Mouse (Mus musculus): Measurements from ENCODE around the gene 1700008O03Rik. TPM values are rescaled to one million over a fixed set of nuclear protein-coding genes. Genes with fewer than 3 reads are reported as not detected.

Gene 1700008O03Rik
- polyA plus RNA-seq, 1 experiment from 2014 or later = 3.6 TPM

DNA sequence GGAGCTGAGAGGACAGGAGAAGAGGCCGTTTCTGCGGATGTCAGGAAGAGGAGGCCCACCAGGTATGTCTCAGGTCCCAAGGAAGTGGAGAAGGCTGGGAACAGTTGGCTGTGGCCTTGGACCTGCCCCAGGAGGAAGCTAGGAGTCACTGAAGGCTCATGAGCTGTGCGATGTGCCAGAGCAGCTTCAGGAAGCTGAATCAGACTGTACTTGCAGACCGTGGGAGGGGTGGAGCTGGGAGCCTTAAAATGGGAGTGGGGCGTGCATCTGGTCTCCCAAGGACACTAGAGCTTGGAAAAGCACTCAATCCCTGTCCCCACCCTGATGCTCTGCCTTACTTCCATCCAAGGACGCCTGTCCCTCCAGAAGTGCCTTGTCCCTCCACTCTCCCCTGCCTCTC lies 59.0 kb downstream of the 1700008O03Rik start:
- Histone ChIP-seq H3K4me1 (ENCODE audit: control insufficient read depth, insufficient read depth, low read length) (no peaks in the 10 kb centered on the region), H3K4me2 (ENCODE audit: low read length) (no peak overlapping the region), H3K27ac (ENCODE audit: low read length) (no peak overlapping the region), H3K36me3 (ENCODE audit: control insufficient read depth, insufficient read depth, low read length) (peaks cover 37% of the 10 kb centered on the region), H3K9ac (ENCODE audit: low read depth, low read length) (no peak overlapping the region), H3K9me3 (replicated peaks; ENCODE audit: control insufficient read depth, low read length, poor library complexity, severe bottlenecking) (no peaks in the 10 kb centered on the region), H3K4me3 (ENCODE audit: low read depth, low read length) (no peak overlapping the region), H3K27me3 (ENCODE audit: control insufficient read depth, insufficient read depth, low read depth, low read length) (no peaks in the 10 kb centered on the region)
- ATAC-seq = no peak
- 68% methylated on average over 6 of the region's 6 CpGs for WGBS

GRCm38 (mm10) chr7:44322290-44322689 lies 63.3 kb downstream of the 1700008O03Rik start:
- Histone ChIP-seq H3K4me3 (ENCODE audit: low read depth, low read length) (no peak overlapping the region), H3K4me2 (ENCODE audit: low read length) (no peak overlapping the region), H3K27ac (ENCODE audit: low read length) (no peak overlapping the region), H3K9ac (ENCODE audit: low read depth, low read length) (no peak overlapping the region), H3K27me3 (ENCODE audit: control insufficient read depth, insufficient read depth, low read depth, low read length) (no peaks in the 10 kb centered on the region), H3K9me3 (replicated peaks; ENCODE audit: control insufficient read depth, low read length, poor library complexity, severe bottlenecking) (no peaks in the 10 kb centered on the region), H3K4me1 (ENCODE audit: control insufficient read depth, insufficient read depth, low read length) (no peaks in the 10 kb centered on the region), H3K36me3 (ENCODE audit: control insufficient read depth, insufficient read depth, low read length) (peaks cover 38% of the 10 kb centered on the region)
- no peak for ATAC-seq
- 93% methylated on average over 1 of the region's 1 CpGs for WGBS

DNA sequence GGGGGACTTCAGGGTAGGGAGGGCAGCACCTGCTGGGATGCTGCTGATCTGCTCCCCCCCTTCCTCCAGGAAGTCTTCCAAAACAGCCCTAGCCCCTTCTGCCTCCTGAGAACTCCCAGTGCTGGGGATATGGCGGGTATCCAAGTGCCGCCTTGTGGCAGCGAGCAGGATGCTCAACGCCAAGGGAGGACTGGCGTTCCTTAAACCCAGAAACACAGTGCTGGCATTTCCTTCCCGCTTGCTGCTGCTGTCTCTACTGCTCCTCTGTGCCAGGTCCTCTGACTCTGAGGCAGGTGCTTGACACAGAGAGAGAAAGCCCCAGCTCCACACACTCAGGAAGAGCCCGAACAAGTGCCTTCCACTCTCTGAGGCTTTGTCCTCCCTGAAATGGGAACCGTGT lies 64.7 kb downstream of the 1700008O03Rik start:
- peaks cover 43% of the 10 kb centered on the region for H3K36me3 ChIP-seq (ENCODE audit: control insufficient read depth, insufficient read depth, low read length)
- H3K27ac ChIP-seq (ENCODE audit: low read length) = no peak overlapping the region
- 57% methylated on average over 8 of the region's 8 CpGs for WGBS

DNA sequence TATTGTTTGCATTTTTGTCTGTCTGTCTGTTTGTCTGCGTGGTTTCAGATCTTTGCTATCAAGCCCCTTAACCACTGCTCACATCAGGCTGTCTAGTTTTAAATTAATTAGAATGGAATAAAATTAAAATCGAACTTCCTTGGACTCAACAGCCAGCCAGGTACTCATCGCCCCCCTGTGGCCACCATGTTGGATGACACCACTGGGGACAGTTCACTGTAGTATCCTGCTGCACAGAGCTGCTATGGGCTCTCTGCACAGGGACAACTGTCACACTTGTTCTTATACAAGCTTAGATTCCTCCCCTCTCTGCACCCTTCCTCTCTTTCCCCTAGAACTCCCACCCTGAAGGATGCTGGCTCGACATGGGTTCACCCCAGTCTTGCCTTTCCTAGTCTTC lies 67.7 kb downstream of the 1700008O03Rik start:
- WGBS = 34% methylated on average over 4 of the region's 4 CpGs
- Histone ChIP-seq H3K9ac (ENCODE audit: low read depth, low read length) (no peak overlapping the region), H3K4me1 (ENCODE audit: control insufficient read depth, insufficient read depth, low read length) (no peaks in the 10 kb centered on the region), H3K27me3 (ENCODE audit: control insufficient read depth, insufficient read depth, low read depth, low read length) (no peaks in the 10 kb centered on the region), H3K36me3 (ENCODE audit: control insufficient read depth, insufficient read depth, low read length) (peaks cover 49% of the 10 kb centered on the region), H3K27ac (ENCODE audit: low read length) (no peak overlapping the region), H3K9me3 (replicated peaks; ENCODE audit: control insufficient read depth, low read length, poor library complexity, severe bottlenecking) (no peaks in the 10 kb centered on the region), H3K4me2 (ENCODE audit: low read length) (no peak overlapping the region), H3K4me3 (ENCODE audit: low read depth, low read length) (no peak overlapping the region)
- ATAC-seq = no peak

More for the DNA sequence above, 64.7 kb downstream of the 1700008O03Rik start:
- no peaks in the 10 kb centered on the region for H3K9me3 ChIP-seq (replicated peaks; ENCODE audit: control insufficient read depth, low read length, poor library complexity, severe bottlenecking)
- H3K27me3 ChIP-seq (ENCODE audit: control insufficient read depth, insufficient read depth, low read depth, low read length) = no peaks in the 10 kb centered on the region
- ATAC-seq = no peak
- H3K9ac ChIP-seq (ENCODE audit: low read depth, low read length) = no peak overlapping the region
- H3K4me1 ChIP-seq (ENCODE audit: control insufficient read depth, insufficient read depth, low read length) = no peaks in the 10 kb centered on the region
- H3K4me2 ChIP-seq (ENCODE audit: low read length) = no peak overlapping the region
- no peak overlapping the region for H3K4me3 ChIP-seq (ENCODE audit: low read depth, low read length)

- Histone ChIP-seq H3K4me3 (ENCODE audit: low read depth, low read length) (no peak overlapping the region), H3K36me3 (ENCODE audit: control insufficient read depth, insufficient read depth, low read length) (peaks cover 22% of the 10 kb centered on the region), H3K9ac (ENCODE audit: low read depth, low read length) (no peak overlapping the region), H3K27me3 (ENCODE audit: control insufficient read depth, insufficient read depth, low read depth, low read length) (no peaks in the 10 kb centered on the region), H3K4me1 (ENCODE audit: control insufficient read depth, insufficient read depth, low read length) (peaks cover 12% of the 10 kb centered on the region), H3K27ac (ENCODE audit: low read length) (no peak overlapping the region), H3K9me3 (replicated peaks; ENCODE audit: control insufficient read depth, low read length, poor library complexity, severe bottlenecking) (no peaks in the 10 kb centered on the region), H3K4me2 (ENCODE audit: low read length) (peak overlapping the region; percentile 91; the same call in 1 of the 2 replicates)
- WGBS = 69% methylated on average over 16 of the region's 16 CpGs
- no peak for ATAC-seq
These were observed 73.1 kb downstream of the 1700008O03Rik start for GRCm38 (mm10) chr7:44312484-44312883.

GRCm38 (mm10) chr7:44311713-44312304 lies 73.8 kb downstream of the 1700008O03Rik start:
- Histone ChIP-seq H3K4me2 (ENCODE audit: low read length) (peak overlapping the region; percentile 91), H3K4me3 (ENCODE audit: low read depth, low read length) (peak overlapping the region; percentile 69), H3K4me1 (ENCODE audit: control insufficient read depth, insufficient read depth, low read length) (peaks cover 12% of the 10 kb centered on the region), H3K27me3 (ENCODE audit: control insufficient read depth, insufficient read depth, low read depth, low read length) (no peaks in the 10 kb centered on the region), H3K9me3 (replicated peaks; ENCODE audit: control insufficient read depth, low read length, poor library complexity, severe bottlenecking) (no peaks in the 10 kb centered on the region), H3K27ac (ENCODE audit: low read length) (peak overlapping the region; percentile 77), H3K9ac (ENCODE audit: low read depth, low read length) (peak overlapping the region; percentile 76), H3K36me3 (ENCODE audit: control insufficient read depth, insufficient read depth, low read length) (peaks cover 20% of the 10 kb centered on the region)
- peak; percentile 1; the same call in 1 of the 2 replicates for ATAC-seq
- WGBS = 14% methylated on average over 6 of the region's 6 CpGs

DNA sequence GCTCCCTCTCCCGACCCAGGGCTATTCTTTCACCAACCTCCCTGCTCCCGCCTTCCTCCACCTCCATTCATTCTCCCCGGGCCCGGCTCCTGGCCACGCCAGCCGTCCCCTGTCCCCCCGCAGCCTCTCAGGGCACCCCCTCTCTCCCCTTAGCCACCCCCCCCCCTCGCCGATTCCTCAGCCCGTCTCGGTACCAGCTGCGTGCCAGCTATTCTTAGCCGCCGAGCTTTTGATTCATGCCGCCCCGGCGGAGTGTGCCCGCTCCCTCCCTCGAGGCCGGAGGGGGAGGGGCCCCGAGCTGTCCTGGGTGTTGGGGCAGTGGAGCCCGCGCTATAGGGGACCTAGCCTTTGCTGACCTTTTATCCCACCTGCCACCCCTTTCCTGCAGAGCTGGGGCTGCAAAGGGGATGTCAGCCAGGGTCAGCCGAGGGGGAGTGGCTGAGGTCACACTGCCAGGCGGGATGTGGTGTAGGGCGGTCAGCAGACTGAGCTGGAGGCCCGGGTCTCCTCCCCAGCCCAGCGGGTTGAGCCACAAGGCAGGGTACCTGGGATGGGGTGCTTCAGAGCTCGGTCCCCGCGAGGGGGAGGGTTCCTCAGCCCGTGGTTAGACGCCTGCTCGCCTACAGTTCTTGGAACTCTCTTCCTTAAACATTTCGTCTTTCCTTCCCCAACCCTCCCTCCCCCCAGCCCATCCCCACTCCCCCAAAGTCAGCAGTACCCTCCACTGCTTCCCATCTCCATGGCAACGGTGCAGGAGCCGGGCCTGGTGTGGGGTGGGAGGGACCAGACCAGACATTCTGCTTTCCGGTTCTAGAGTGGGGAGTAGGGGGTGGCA lies 74.5 kb downstream of the 1700008O03Rik start:
- Histone ChIP-seq H3K4me3 (ENCODE audit: low read depth, low read length) (peak overlapping the region; percentile 69), H3K27ac (ENCODE audit: low read length) (peak overlapping the region; percentile 77), H3K27me3 (ENCODE audit: control insufficient read depth, insufficient read depth, low read depth, low read length) (no peaks in the 10 kb centered on the region), H3K4me1 (ENCODE audit: control insufficient read depth, insufficient read depth, low read length) (peaks cover 12% of the 10 kb centered on the region), H3K9ac (ENCODE audit: low read depth, low read length) (peak overlapping the region; percentile 76), H3K4me2 (ENCODE audit: low read length) (peak overlapping the region; percentile 91), H3K36me3 (ENCODE audit: control insufficient read depth, insufficient read depth, low read length) (peaks cover 14% of the 10 kb centered on the region), H3K9me3 (replicated peaks; ENCODE audit: control insufficient read depth, low read length, poor library complexity, severe bottlenecking) (no peaks in the 10 kb centered on the region)
- peak; percentile 29 for ATAC-seq
- under 1% methylated on average over 38 of the region's 38 CpGs for WGBS

DNA sequence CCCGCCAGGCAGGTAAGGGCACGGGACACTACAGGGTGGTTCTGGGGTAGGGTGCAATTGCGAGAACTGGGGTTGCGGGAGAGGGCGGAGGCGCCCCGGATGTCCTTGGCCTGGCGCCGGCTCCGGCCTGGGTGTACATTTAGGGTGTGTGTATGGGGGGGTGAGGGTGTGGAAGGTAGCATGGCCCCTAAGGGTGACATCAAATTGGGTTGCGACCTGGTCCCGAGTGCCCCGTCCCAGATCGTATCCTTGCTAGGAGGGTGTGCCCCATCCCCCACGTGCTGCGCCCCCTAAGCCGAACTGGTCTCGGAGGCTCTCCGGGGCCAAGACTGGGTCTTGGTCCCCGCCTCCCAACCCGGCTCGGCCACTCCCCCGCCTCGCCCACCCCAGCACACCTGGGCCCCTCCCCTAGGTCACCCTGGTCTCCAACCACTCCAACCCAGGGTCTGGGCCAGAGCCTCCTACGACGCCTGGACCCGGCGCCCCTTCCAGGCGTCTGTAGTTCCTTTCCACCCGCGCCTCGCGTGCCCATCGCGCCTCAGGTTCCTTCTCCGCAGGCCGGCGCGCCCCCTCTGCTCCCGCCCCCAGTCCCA lies 75.2 kb downstream of the 1700008O03Rik start:
- Histone ChIP-seq H3K36me3 (ENCODE audit: control insufficient read depth, insufficient read depth, low read length) (peaks cover 12% of the 10 kb centered on the region), H3K27ac (ENCODE audit: low read length) (peak overlapping the region; percentile 77), H3K27me3 (ENCODE audit: control insufficient read depth, insufficient read depth, low read depth, low read length) (no peaks in the 10 kb centered on the region), H3K9me3 (replicated peaks; ENCODE audit: control insufficient read depth, low read length, poor library complexity, severe bottlenecking) (no peaks in the 10 kb centered on the region), H3K9ac (ENCODE audit: low read depth, low read length) (peak overlapping the region; percentile 76), H3K4me2 (ENCODE audit: low read length) (peak overlapping the region; percentile 91), H3K4me3 (ENCODE audit: low read depth, low read length) (peak overlapping the region; percentile 69), H3K4me1 (ENCODE audit: control insufficient read depth, insufficient read depth, low read length) (peaks cover 17% of the 10 kb centered on the region)
- under 1% methylated on average over 36 of the region's 40 CpGs for WGBS
- peak; percentile 9 for ATAC-seq
